Mouse (Mus musculus) midbrain, embryonic 16.5 days (tissue): ENCODE measurements at regions not wholly inside any gene's neighbourhood (a gene's known extent, or its start where the extent isn't known, plus 50 kb on each side); places are given as distances from the start of the nearest gene placed in this dataset.
"Not testable (repeated sequence)": the region's sequence is repeated elsewhere in the genome, so short reads cannot be mapped to it uniquely, and the experiment has no call there.

Source experiments
- ATAC-seq: fragments of 200-750 bp; cut with Nextera tagmentation; 2 replicates; pipeline ENCODE4 v1.8.0; 2017; ENCODE audit warnings: moderate TSS enrichment
- H3K27ac ChIP-seq: fragments of 300-500 bp; sonication (generic); 2 replicates; pipeline ENCODE4 v1.5.1; 2014; ENCODE audit warnings: mild to moderate bottlenecking, low read length, mixed read lengths
- H3K27me3 ChIP-seq: fragments of 300-500 bp; sonication (generic); 2 replicates; pipeline ENCODE4 v1.6.1; 2014; ENCODE audit warnings: low read depth, low read length, mixed read lengths; ENCODE audit not compliant: control insufficient read depth, insufficient read depth
- H3K36me3 ChIP-seq: fragments of 300-500 bp; sonication (generic); 2 replicates; pipeline ENCODE4 v1.6.1; 2014; ENCODE audit warnings: mild to moderate bottlenecking, low read length, moderate library complexity, mixed read lengths; ENCODE audit not compliant: control insufficient read depth, insufficient read depth
- H3K4me1 ChIP-seq: fragments of 300-500 bp; sonication (generic); 2 replicates; pipeline ENCODE4 v1.6.1; 2014; ENCODE audit warnings: mild to moderate bottlenecking, low read length, mixed read lengths; ENCODE audit not compliant: control insufficient read depth, insufficient read depth
- H3K4me2 ChIP-seq: fragments of 300-500 bp; sonication (generic); 2 replicates; pipeline ENCODE4 v1.6.1; 2014; ENCODE audit warnings: mild to moderate bottlenecking, low read length, mixed read lengths
- H3K4me3 ChIP-seq: fragments of 300-500 bp; sonication (generic); 2 replicates; pipeline ENCODE4 v1.5.1; 2014; ENCODE audit warnings: low read depth, mild to moderate bottlenecking, low read length, moderate library complexity, mixed read lengths
- H3K9ac ChIP-seq: fragments of 300-500 bp; sonication (generic); 2 replicates; pipeline ENCODE4 v1.6.1; 2014; ENCODE audit warnings: low read depth, low read length, mixed read lengths
- H3K9me3 ChIP-seq: fragments of 300-500 bp; sonication (generic); replicated peaks from 2 replicates; pipeline ENCODE4 v1.6.1; 2014; ENCODE audit warnings: mild to moderate bottlenecking, low read length, mixed read lengths; ENCODE audit not compliant: control insufficient read depth, poor library complexity, severe bottlenecking
- WGBS: fragments of 180-500 bp; shearing (Covaris S2); extraction: QIAGEN DNeasy Blood & Tissue Kit; methylation state at CpG from one replicate; pipeline ENCODE4 v1.1.7; 2014; 5-methylcytosine and 5-hydroxymethylcytosine counted together

DNA sequence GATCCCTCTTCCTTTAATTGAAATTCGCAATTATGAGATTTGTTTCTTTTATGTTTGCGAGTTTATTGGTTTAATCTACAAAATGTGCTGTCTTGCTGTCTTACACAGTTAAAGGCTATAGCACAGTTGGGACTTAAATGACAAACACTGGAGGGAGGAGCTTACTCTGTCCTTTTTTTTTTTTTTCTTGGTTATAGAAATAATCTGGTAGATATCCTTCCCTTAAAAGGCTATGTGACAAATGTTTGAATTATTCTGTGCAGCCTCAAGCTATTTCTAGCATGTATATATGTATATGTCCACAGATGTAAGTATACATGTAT is 1243.9 kb upstream of the Nova1 start:
- Histone ChIP-seq H3K4me3 (no peak overlapping the region), H3K9ac (no peak overlapping the region), H3K9me3 (no peaks in the 10 kb centered on the region), H3K36me3 (no peaks in the 10 kb centered on the region), H3K4me2 (no peak overlapping the region), H3K27me3 (no peaks in the 10 kb centered on the region), H3K27ac (peak overlapping the region; percentile 80), H3K4me1 (peaks cover 4% of the 10 kb centered on the region; the same call in 1 of the 2 replicates)
- ATAC-seq, result 0 out of 2 replicates have a peak, but pooled peaks have one; percentile 56
- 73% methylated on average over 2 of the region's 2 CpGs for WGBS

- WGBS, result 62% methylated on average over 8 of the region's 8 CpGs
- Histone ChIP-seq H3K27me3 (no peaks in the 10 kb centered on the region), H3K4me3 (no peak overlapping the region), H3K9ac (no peak overlapping the region), H3K4me2 (no peak overlapping the region), H3K36me3 (no peaks in the 10 kb centered on the region), H3K9me3 (no peaks in the 10 kb centered on the region), H3K4me1 (peaks cover 4% of the 10 kb centered on the region; the same call in 1 of the 2 replicates), H3K27ac (peak overlapping the region; percentile 80)
- ATAC-seq, result peak; percentile 72
These were observed 1243.3 kb upstream of the Nova1 start for GRCm38 (mm10) chr12:48061898-48062619.

GRCm38 (mm10) chr12:48020416-48020815 is 1201.7 kb upstream of the Nova1 start:
- Histone ChIP-seq H3K9me3 (no peaks in the 10 kb centered on the region), H3K4me2 (no peak overlapping the region), H3K36me3 (no peaks in the 10 kb centered on the region), H3K9ac (no peak overlapping the region), H3K27me3 (no peaks in the 10 kb centered on the region), H3K27ac (no peak overlapping the region), H3K4me1 (no peaks in the 10 kb centered on the region), H3K4me3 (no peak overlapping the region)
- no peak for ATAC-seq

- H3K27me3 ChIP-seq, result no peaks in the 10 kb centered on the region
These were observed 1157.1 kb upstream of the Nova1 start for GRCm38 (mm10) chr12:47975868-47976267.

GRCm38 (mm10) chr12:47969655-47970054 is 1150.9 kb upstream of the Nova1 start:
- H3K27me3 ChIP-seq, result no peaks in the 10 kb centered on the region
- WGBS, result 26% methylated on average over 2 of the region's 2 CpGs
- no peak for ATAC-seq
- H3K4me2 ChIP-seq, result no peak overlapping the region
- H3K4me3 ChIP-seq, result no peak overlapping the region
- no peaks in the 10 kb centered on the region for H3K9me3 ChIP-seq
- H3K9ac ChIP-seq, result no peak overlapping the region
- H3K36me3 ChIP-seq, result no peaks in the 10 kb centered on the region
- no peak overlapping the region for H3K27ac ChIP-seq
- H3K4me1 ChIP-seq, result no peaks in the 10 kb centered on the region

More at GRCm38 (mm10) chr12:47975868-47976267, 1157.1 kb upstream of the Nova1 start:
- H3K36me3 ChIP-seq, result no peaks in the 10 kb centered on the region
- H3K4me1 ChIP-seq, result no peaks in the 10 kb centered on the region
- no peak for ATAC-seq
- H3K4me2 ChIP-seq, result no peak overlapping the region
- no peak overlapping the region for H3K9ac ChIP-seq
- no peak overlapping the region for H3K27ac ChIP-seq
- no peaks in the 10 kb centered on the region for H3K9me3 ChIP-seq
- no peak overlapping the region for H3K4me3 ChIP-seq

- Histone ChIP-seq H3K9ac (no peak overlapping the region), H3K4me3 (no peak overlapping the region)
- WGBS, result 91% methylated on average over 8 of the region's 8 CpGs
These were observed 1135.6 kb upstream of the Nova1 start for GRCm38 (mm10) chr12:47954330-47954729.

GRCm38 (mm10) chr12:47939491-47939890 is 1120.8 kb upstream of the Nova1 start:
- not testable (repeated sequence) for H3K9me3 ChIP-seq, ATAC-seq, H3K27ac ChIP-seq, H3K4me2 ChIP-seq, H3K36me3 ChIP-seq, H3K9ac ChIP-seq, H3K4me3 ChIP-seq, H3K4me1 ChIP-seq, H3K27me3 ChIP-seq
- 16% methylated on average over 2 of the region's 2 CpGs for WGBS

More at GRCm38 (mm10) chr12:47954330-47954729, 1135.6 kb upstream of the Nova1 start:
- Histone ChIP-seq H3K4me2 (no peak overlapping the region), H3K9me3 (peaks cover 5% of the 10 kb centered on the region; the same call in 1 of the 2 replicates), H3K4me1 (no peaks in the 10 kb centered on the region), H3K27ac (no peak overlapping the region), H3K27me3 (no peaks in the 10 kb centered on the region), H3K36me3 (no peaks in the 10 kb centered on the region)
- no peak for ATAC-seq

DNA sequence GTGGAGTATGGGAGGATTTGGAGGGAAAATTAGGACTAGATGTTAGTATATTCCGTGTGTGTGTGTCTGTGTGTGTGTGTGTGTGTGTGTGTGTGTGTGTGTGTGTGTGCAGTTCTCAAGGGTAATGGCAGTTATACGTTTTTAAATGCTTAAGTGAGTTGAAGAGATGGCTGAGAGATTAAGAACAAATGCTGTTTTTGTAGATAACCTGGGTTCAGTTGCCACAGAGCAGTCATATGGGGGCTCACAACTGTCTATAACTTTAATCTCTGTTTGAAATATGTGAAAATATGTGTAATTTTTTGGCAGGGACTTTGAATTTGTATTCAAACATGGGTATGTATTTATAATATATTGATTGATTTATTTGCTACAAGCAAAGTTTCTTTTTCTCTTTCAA is 1108.3 kb upstream of the Nova1 start:
- Histone ChIP-seq H3K27me3 (no peaks in the 10 kb centered on the region), H3K9ac (no peak overlapping the region), H3K4me1 (no peaks in the 10 kb centered on the region), H3K9me3 (0 out of 2 replicates have a peak, but pooled peaks cover 3% of the 10 kb centered on the region), H3K27ac (no peak overlapping the region), H3K36me3 (no peaks in the 10 kb centered on the region), H3K4me2 (no peak overlapping the region), H3K4me3 (no peak overlapping the region)
- ATAC-seq, result no peak
- 68% methylated on average over 2 of the region's 2 CpGs for WGBS
